Mouse (Mus musculus): Measurements from ENCODE around the gene Nck2.

GRCm38 (mm10) chr1:43511256-43511655 lies 66.9 kb downstream of the Nck2 start:
- no peak for TF ChIP-seq CTCF (IDR thresholded peaks at IDR 0.05; ENCODE audit: borderline replicate concordance, insufficient read depth, low read length)
- TF ChIP-seq POLR2A (IDR thresholded peaks at IDR 0.05; ENCODE audit: low read depth, low read length) = no peak
